Mouse (Mus musculus) neural tube, embryonic 10.5 days (tissue): ENCODE measurements around the gene Casc3.

Experiments
- DNase-seq: peaks from one replicate; pipeline ENCODE4 v3.0.0-alpha.2; 2017; ENCODE audit warnings: low spot score; ENCODE audit errors: extremely low spot score

The Casc3 gene

GRCm38 (mm10) chr11:98772667-98773171 is 32.0 kb upstream of the Casc3 start:
- DNase-seq, result no peak

- DNase-seq, result peak; percentile 91
Measured at GRCm38 (mm10) chr11:98773635-98774295, 30.9 kb upstream of the Casc3 start.

- no peak for DNase-seq
Measured at GRCm38 (mm10) chr11:98774582-98775347, 29.9 kb upstream of the Casc3 start, which contains the start of gene Nr1d1. Gene Nr1d1, minus strand, starts transcription at chr11:98775333.

GRCm38 (mm10) chr11:98775348-98776051 is 29.2 kb upstream of the Casc3 start:
- peak; percentile 93 for DNase-seq

- no peak for DNase-seq
Measured at GRCm38 (mm10) chr11:98776052-98776764, 28.5 kb upstream of the Casc3 start.

- DNase-seq, result peak; percentile 31
Measured at GRCm38 (mm10) chr11:98776843-98777590, 27.7 kb upstream of the Casc3 start.

- no peak for DNase-seq
Measured at GRCm38 (mm10) chr11:98777888-98778287, 26.8 kb upstream of the Casc3 start.

- DNase-seq, result no peak
Measured at GRCm38 (mm10) chr11:98781851-98782512, 22.7 kb upstream of the Casc3 start.

- peak; percentile 76 for DNase-seq
Measured at GRCm38 (mm10) chr11:98782651-98783235, 22.0 kb upstream of the Casc3 start.

GRCm38 (mm10) chr11:98783236-98783696 is 21.4 kb upstream of the Casc3 start:
- no peak for DNase-seq

GRCm38 (mm10) chr11:98784139-98784538 is 20.6 kb upstream of the Casc3 start:
- no peak for DNase-seq

- no peak for DNase-seq
Measured at GRCm38 (mm10) chr11:98785214-98785613, 19.5 kb upstream of the Casc3 start.

- DNase-seq, result peak; percentile 57
Measured at GRCm38 (mm10) chr11:98785772-98786281, 18.9 kb upstream of the Casc3 start.

- DNase-seq, result peak; percentile 93
Measured at GRCm38 (mm10) chr11:98786359-98787214, 18.1 kb upstream of the Casc3 start.

- DNase-seq, result no peak
Measured at GRCm38 (mm10) chr11:98787229-98787628, 17.5 kb upstream of the Casc3 start.

- DNase-seq, result no peak
Measured at GRCm38 (mm10) chr11:98787691-98788090, 17.0 kb upstream of the Casc3 start.

- DNase-seq, result no peak
Measured at GRCm38 (mm10) chr11:98788139-98788538, 16.6 kb upstream of the Casc3 start.

- peak; percentile 85 for DNase-seq
Measured at GRCm38 (mm10) chr11:98788550-98789218, 16.0 kb upstream of the Casc3 start.
